Mouse (Mus musculus) gastrocnemius, postnatal 10 days (tissue): ENCODE results near the gene Angpt4. TPM values are rescaled to one million over a fixed set of nuclear protein-coding genes. Genes with fewer than 3 reads are reported as not detected.
A peak's percentile ranks its signal among the peaks of the same experiment; 100 is the strongest.

ENCODE experiments used
- DNase-seq: peaks from one replicate; pipeline ENCODE4 v3.0.0; 2021; ENCODE audit warnings: mixed read lengths
- microRNA-seq, 2 experiments: library from miRNA; unstranded; fragments of <30 nt; microRNA quantifications; one replicate each; pipeline ENCODE4 v1.2.0; 2021
- total RNA-seq, 2 experiments: library from RNA; stranded (reverse); gene quantifications; 2 replicates each; pipeline ENCODE4 v1.2.3; 2021

The Angpt4 gene
- total RNA-seq, 2 experiments from 2014 or later: 0.26 to 0.47 TPM

DNA sequence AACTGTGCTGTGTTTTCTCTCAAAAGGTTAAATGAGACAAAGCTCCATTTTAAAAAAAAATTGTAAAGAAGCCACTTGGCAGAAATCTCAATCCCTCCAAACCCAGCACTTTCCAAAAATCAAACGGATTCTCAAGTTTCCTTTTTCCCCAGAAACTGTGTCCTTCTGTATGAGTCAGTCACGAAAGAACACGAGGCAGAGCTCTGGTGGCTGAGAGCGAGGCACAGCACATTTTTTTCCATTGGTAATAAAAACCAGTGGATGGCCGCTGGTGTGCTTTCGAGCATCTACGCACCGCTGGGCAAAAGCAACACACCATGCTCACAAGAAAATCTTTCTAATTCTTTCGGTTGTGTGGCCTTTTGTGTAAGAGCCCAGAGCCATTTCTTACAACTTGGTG lies 73.0 kb downstream of the Angpt4 start:
- no peak for DNase-seq

DNA sequence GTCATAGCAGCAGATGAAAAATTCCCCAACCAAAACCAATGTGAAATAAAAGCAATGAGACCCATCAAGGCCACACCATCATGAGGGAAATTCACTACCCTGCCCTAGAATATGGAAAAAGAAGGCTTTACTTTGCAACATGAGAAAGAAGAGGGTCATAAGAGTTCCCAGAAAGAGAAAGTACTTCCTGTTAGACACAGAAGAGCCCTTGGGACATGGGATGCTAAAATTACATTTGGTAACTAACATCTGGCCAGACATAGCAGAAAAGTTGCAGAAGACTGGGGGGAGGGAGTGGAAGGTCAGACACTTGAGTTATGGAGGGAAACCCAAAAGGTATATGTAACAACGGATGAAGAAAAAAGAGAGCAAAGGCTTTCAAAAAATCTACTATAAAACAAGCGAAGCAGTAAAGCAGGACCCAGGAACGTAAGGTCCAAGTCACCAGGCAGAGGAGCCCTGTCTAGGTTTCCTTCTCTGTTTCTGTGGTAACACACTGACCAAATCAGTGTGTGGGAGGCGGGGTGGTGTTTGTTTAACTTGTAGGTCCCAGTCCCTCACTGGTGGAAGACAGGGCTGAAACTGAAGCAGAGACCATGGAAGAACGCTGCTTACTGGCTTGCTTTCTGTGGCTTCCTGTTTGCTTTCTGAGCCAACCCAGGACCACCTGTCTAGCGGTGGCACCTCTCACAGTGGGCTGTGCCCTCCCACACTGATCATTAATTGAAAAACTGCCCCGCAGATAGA lies 74.6 kb downstream of the Angpt4 start:
- DNase-seq: no peak

DNA sequence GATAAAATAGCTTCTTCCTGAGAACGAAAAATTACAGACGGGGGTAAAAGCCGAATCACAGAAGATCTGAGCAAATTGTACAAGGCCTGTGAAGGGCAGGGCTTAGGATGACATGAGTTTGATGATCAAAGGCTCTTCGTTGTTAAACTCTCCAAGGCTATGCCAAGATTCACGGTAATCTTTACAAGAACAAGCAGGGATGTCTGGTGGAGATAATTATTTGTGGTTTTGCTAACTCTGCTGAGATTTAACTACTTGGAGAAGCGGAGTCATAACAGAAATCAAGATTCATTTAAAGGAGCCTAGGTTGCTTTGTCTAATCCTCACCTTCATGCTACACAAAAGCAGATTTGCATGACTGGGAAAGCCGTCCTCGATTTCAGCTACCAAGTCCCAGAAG lies 75.9 kb downstream of the Angpt4 start:
- DNase-seq: no peak

DNA sequence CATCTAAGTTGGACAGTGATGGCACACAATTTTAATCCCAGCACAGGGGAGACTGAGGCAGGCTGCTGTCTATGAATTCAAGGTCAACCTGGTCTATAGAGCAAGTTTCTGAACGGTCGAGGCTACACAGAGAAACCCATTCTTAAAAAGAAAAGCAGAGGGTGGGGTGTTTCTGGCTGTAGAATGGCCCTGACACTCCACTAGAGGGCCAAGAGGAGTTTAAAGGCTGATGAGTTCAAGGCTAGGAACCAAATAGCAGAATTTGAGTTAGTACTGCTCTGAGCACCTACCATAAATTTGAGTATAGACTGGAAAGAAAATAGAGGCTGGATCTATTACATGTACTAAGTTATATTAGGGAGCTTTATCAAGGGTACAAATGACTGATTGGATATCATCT lies 78.0 kb downstream of the Angpt4 start:
- DNase-seq: no peak

DNA sequence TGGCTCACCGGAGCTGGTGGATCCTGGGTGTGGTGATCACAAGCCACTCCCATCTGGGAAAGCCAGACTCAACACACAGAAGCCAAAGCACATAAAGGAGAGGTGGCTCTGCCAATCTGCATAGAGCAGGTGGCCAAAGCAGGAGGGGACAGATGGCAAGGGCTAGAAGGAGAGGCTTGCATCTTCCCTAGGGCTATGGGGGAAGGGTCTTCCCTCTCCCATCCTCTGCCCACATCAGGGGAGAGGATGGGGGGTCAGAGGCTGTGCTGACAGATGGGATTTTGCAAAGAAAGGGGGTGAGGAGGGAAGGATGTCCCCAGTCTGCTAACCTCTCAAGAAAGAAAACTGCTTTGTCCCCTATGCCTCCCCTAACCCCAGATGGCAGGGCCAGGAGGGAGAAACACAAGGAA lies 80.0 kb downstream of the Angpt4 start:
- DNase-seq: no peak

DNA sequence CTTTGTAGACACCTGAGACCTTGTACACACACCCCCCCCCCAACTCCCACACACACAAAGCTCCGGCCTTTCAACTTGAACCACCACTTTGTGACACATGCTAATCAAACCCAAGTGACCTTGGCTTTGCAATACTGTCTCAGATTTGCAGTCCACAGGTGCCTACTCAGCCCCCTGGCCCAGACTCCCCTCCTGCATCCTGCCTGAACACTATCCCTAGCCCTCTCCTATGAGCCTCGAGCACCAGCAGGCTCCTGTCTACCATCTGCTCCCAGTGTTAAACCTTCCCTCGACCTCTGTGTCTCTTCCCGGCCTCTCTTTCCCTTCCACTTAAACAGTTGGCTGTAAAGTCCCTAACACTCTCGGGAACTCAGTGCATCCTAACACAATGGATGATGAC lies 80.4 kb downstream of the Angpt4 start:
- DNase-seq: no peak

DNA sequence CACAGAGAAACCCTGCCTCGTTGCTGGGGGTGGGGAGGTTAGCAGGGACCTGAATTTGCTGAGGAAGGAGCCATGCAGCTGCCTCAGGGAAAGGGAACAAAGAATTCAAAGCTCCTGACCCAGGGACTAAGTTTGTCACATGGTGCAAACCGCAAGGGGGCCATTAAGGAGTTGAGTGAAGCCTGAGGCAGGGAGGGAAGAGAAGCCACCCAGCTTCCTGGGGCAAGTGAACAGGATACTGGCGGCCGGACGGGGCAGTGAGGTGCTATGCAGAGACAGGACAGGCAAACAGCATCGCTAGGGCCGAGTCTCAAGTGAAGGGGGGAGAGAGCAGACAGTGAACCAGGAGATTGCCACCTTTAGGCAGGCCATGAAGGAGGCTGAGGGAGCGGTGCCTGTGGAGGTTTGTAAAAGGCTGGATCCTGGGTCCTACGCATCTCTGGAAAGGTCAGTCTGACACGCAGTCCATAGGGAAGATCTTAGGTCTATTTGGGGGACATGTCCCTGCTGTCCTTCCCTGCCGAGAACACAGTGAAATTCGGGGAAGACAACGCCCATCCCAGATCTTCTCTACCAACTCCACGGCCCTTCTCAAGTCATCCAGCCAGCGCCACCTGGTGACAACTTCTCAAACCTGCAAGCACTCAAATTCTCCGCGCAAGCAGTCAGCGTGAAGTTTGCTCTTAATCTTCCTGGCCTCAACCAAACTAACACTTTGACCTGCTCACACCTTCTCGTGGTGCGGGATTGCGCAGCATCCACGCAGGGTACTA lies 83.5 kb downstream of the Angpt4 start:
- peak; percentile 83 for DNase-seq

Small RNA genes lying within 50 kb of the gene (microRNA-seq; reads per million reads assigned to microRNA genes)
- gene Mir1953: 0 to 0.50 reads per million in 2 experiments

Other genes with a start within 250 kb of the Angpt4 start
- not detected for gene Rad21l, start 242.7 kb upstream of the Angpt4 start, total RNA-seq
- under 1 TPM; 0.61 to 0.99 TPM for gene Tmem74b, start 209.2 kb upstream of the Angpt4 start, total RNA-seq
- gene Psmf1, start 167.0 kb upstream of the Angpt4 start, total RNA-seq: 10 to 100 TPM; 27.8 to 27.9 TPM
- not detected for gene Rspo4, start 68.3 kb upstream of the Angpt4 start, total RNA-seq
- 1 to 10 TPM; 5.6 to 6.6 TPM for gene Fam110a, start 69.0 kb downstream of the Angpt4 start, total RNA-seq
- 1 to 10 TPM; 1.1 to 1.3 TPM for gene Slc52a3, start 85.3 kb downstream of the Angpt4 start, total RNA-seq
- gene Scrt2, start 170.3 kb downstream of the Angpt4 start, total RNA-seq: not detected
- 10 to 100 TPM in 1 of 2 experiments, 1 to 10 TPM in 1; 8.7 to 14.7 TPM for gene Srxn1, start 194.3 kb downstream of the Angpt4 start, total RNA-seq
- 10 to 100 TPM; 17.4 to 22.4 TPM for gene Tcf15, start 232.4 kb downstream of the Angpt4 start, total RNA-seq